Mouse (Mus musculus): ENCODE measurements at regions not wholly inside any gene's neighbourhood (a gene's known extent, or its start where the extent isn't known, plus 50 kb on each side); places are given as distances from the start of the nearest gene placed in this dataset.
"Not testable (repeated sequence)": the region's sequence is repeated elsewhere in the genome, so short reads cannot be mapped to it uniquely, and the experiment has no call there.

GRCm38 (mm10) chr10:123919054-123919453 is 655.3 kb downstream of the Fam19a2 start:
- Histone ChIP-seq H3K4me3 (no peak overlapping the region), H3K27ac (no peak overlapping the region), H3K4me1 (no peaks in the 10 kb centered on the region), H3K27me3 (no peaks in the 10 kb centered on the region), H3K4me2 (replicated peaks) (no peak overlapping the region), H3K36me3 (no peaks in the 10 kb centered on the region), H3K9ac (no peak overlapping the region), H3K9me3 (no peaks in the 10 kb centered on the region)
- ATAC-seq (ENCODE audit: low FRiP score, low read depth) = no peak

- no peak overlapping the region for H3K9ac ChIP-seq
- no peak overlapping the region for H3K27ac ChIP-seq
- no peak overlapping the region for H3K4me3 ChIP-seq
- H3K4me2 ChIP-seq (replicated peaks) = no peak overlapping the region
- 69% methylated on average over 1 of the region's 1 CpGs for WGBS
- ATAC-seq (ENCODE audit: low FRiP score, low read depth) = no peak
- no peaks in the 10 kb centered on the region for H3K9me3 ChIP-seq
- no peaks in the 10 kb centered on the region for H3K4me1 ChIP-seq
- H3K36me3 ChIP-seq = no peaks in the 10 kb centered on the region
- no peaks in the 10 kb centered on the region for H3K27me3 ChIP-seq
These were observed 666.2 kb downstream of the Fam19a2 start for GRCm38 (mm10) chr10:123929955-123930354.

- H3K4me1 ChIP-seq; H3K27me3 ChIP-seq; H3K27ac ChIP-seq; H3K4me2 ChIP-seq (replicated peaks); H3K36me3 ChIP-seq; H3K9me3 ChIP-seq; H3K9ac ChIP-seq; ATAC-seq (ENCODE audit: low FRiP score, low read depth); H3K4me3 ChIP-seq: not testable (repeated sequence)
- 69% methylated on average over 4 of the region's 4 CpGs for WGBS
These were observed 674.9 kb downstream of the Fam19a2 start for GRCm38 (mm10) chr10:123938732-123939131.

All from limb, embryonic 13.5 days (tissue).